Mouse (Mus musculus) CH12.LX (cell line): ENCODE measurements around the gene Dupd1. TPM values are rescaled to one million over a fixed set of nuclear protein-coding genes. Genes with fewer than 3 reads are reported as not detected.

ENCODE experiments used
- DNase-seq: peaks from one replicate; pipeline ENCODE4 v3.0.0-alpha.2; 2013; ENCODE audit errors: extremely low read depth
- H3K27ac ChIP-seq: 2 replicates; pipeline ENCODE4 v1.5.1; 2012; ENCODE audit warnings: low read depth, mild to moderate bottlenecking, control low read depth, moderate library complexity; ENCODE audit not compliant: insufficient read depth
- H3K27me3 ChIP-seq: replicated peaks from 2 replicates; pipeline ENCODE3; 2012; ENCODE audit warnings: inconsistent platforms
- H3K36me3 ChIP-seq, 2 experiments: replicated peaks in 1 of 2; 2 replicates each; pipeline versions ENCODE3 to v1.6.1; 2012; ENCODE audit warnings: inconsistent platforms in 1 of 2, low read length in 1 of 2, mild to moderate bottlenecking in 1 of 2, mixed read lengths in 1 of 2, moderate library complexity in 1 of 2; ENCODE audit not compliant: control insufficient read depth in 1 of 2, insufficient read depth in 1 of 2
- H3K4me1 ChIP-seq, 2 experiments: 2 replicates each; pipeline ENCODE4 v1.6.1; 2012; ENCODE audit warnings: inconsistent platforms in 1 of 2, moderate library complexity in 1 of 2; ENCODE audit not compliant: insufficient read depth in 2 of 2, control insufficient read depth in 1 of 2
- H3K4me2 ChIP-seq: 2 replicates; pipeline ENCODE4 v1.6.1; 2012; ENCODE audit warnings: low read depth, mild to moderate bottlenecking, control low read depth; ENCODE audit not compliant: poor library complexity, insufficient read depth, severe bottlenecking
- H3K4me3 ChIP-seq, 3 experiments: fragments of 150-350 bp in 1 of 3; sonication (generic) in 1 of 3; replicated peaks in 1 of 3; 2 replicates each; pipeline versions ENCODE3 to v1.5.1; 2011 to 2012; ENCODE audit warnings: low read depth in 2 of 3, low read length in 2 of 3, mild to moderate bottlenecking in 2 of 3, moderate library complexity in 2 of 3, control low read depth in 1 of 3, improper control_type of control experiment in 1 of 3, inconsistent platforms in 1 of 3, mixed read lengths in 1 of 3; ENCODE audit not compliant: poor library complexity in 1 of 3
- H3K79me2 ChIP-seq: replicated peaks from 2 replicates; pipeline ENCODE4 v1.6.1; 2012; ENCODE audit warnings: mild to moderate bottlenecking, moderate library complexity; ENCODE audit not compliant: control insufficient read depth, poor library complexity, insufficient read depth, severe bottlenecking; ENCODE audit errors: extremely low read depth
- H3K9ac ChIP-seq: 2 replicates; pipeline ENCODE4 v1.6.1; 2012; ENCODE audit warnings: low read depth, mild to moderate bottlenecking, control low read depth, moderate library complexity; ENCODE audit not compliant: insufficient read depth
- H3K9me3 ChIP-seq: replicated peaks from 2 replicates; pipeline ENCODE3; 2012; ENCODE audit warnings: low read length, inconsistent platforms, mixed read lengths
- CTCF ChIP-seq, 2 experiments: IDR thresholded peaks in 1 of 2; conservative IDR thresholded peaks in 1 of 2; 2 replicates each; pipeline ENCODE4 v1.5.1; 2011 to 2012; ENCODE audit warnings: low read depth in 2 of 2, low read length in 2 of 2, improper control_type of control experiment in 1 of 2, inconsistent platforms in 1 of 2, mild to moderate bottlenecking in 1 of 2, moderate library complexity in 1 of 2
- EP300 ChIP-seq: IDR thresholded peaks from 2 replicates; pipeline ENCODE4 v1.6.1; 2011; ENCODE audit warnings: low read length, improper control_type of control experiment
- JUND ChIP-seq: conservative IDR thresholded peaks from 2 replicates; pipeline ENCODE4 v1.6.1; 2011; ENCODE audit warnings: low read depth, low read length, improper control_type of control experiment
- MAX ChIP-seq: IDR thresholded peaks from 2 replicates; pipeline ENCODE4 v1.6.1; 2011; ENCODE audit warnings: low read length, improper control_type of control experiment
- MAZ ChIP-seq: IDR thresholded peaks from 2 replicates; pipeline ENCODE4 v1.6.1; 2012; ENCODE audit warnings: low read depth, mild to moderate bottlenecking, inconsistent platforms, low read length, improper control_type of control experiment, moderate library complexity
- MEF2A ChIP-seq: IDR thresholded peaks from 2 replicates; pipeline ENCODE4 v1.6.1; 2014; ENCODE audit warnings: low read depth, mild to moderate bottlenecking, inconsistent platforms, low read length, improper control_type of control experiment, borderline replicate concordance
- MYC ChIP-seq: IDR thresholded peaks from 2 replicates; pipeline ENCODE4 v1.6.1; 2011; ENCODE audit warnings: low read depth, mild to moderate bottlenecking, improper control_type of control experiment, low read length
- NRF1 ChIP-seq: IDR thresholded peaks from 2 replicates; pipeline ENCODE4 v1.6.1; 2014; ENCODE audit warnings: low read depth, mild to moderate bottlenecking, inconsistent platforms, low read length, improper control_type of control experiment, moderate library complexity
- RAD21 ChIP-seq: IDR thresholded peaks from 2 replicates; pipeline ENCODE4 v1.6.1; 2011; ENCODE audit warnings: low read depth, mild to moderate bottlenecking, low read length, improper control_type of control experiment, moderate library complexity
- SIN3A ChIP-seq: IDR thresholded peaks from 2 replicates; pipeline ENCODE4 v1.6.1; 2012; ENCODE audit warnings: low read length, improper control_type of control experiment, inconsistent platforms
- SMC3 ChIP-seq: IDR thresholded peaks from 2 replicates; pipeline ENCODE4 v1.6.1; 2011; ENCODE audit warnings: low read depth, low read length, improper control_type of control experiment
- TBP ChIP-seq: conservative IDR thresholded peaks from 2 replicates; pipeline ENCODE4 v1.6.1; 2011; ENCODE audit warnings: low read depth, low read length, improper control_type of control experiment
- TCF12 ChIP-seq: IDR thresholded peaks from 2 replicates; pipeline ENCODE4 v1.6.1; 2014; ENCODE audit warnings: low read depth, mild to moderate bottlenecking, inconsistent platforms, low read length, improper control_type of control experiment
- USF1 ChIP-seq: IDR thresholded peaks from 2 replicates; pipeline ENCODE4 v1.6.1; 2014; ENCODE audit warnings: low read depth, mild to moderate bottlenecking, inconsistent platforms, low read length, improper control_type of control experiment
- dilution Hi-C: fragments of 300-500 bp; cut with MboI; formaldehyde crosslinking; loops from 2 replicates; pipeline ENCODE4 v1.14.3; 2020; ENCODE audit warnings: low sequenced_read_pairs; ENCODE audit not compliant: extremely low pct_unique_long_range_greater_than_20kb, extremely low pct_ligation_motif_present
- in situ Hi-C: fragments of 300-500 bp; cut with MboI; formaldehyde crosslinking; loops from 3 replicates; pipeline ENCODE4 v1.14.3; 2019; ENCODE audit warnings: low sequenced_read_pairs, low pct_ligation_motif_present, low pct_unique_long_range_greater_than_20kb, mixed read lengths
- polyA plus RNA-seq: library from polyadenylated mRNA; unstranded; fragments of >175 nt; gene quantifications from 2 replicates; pipeline ENCODE4 v1.2.1, GENCODE M21; 2012; ENCODE audit warnings: low read depth; ENCODE audit not compliant: insufficient read length
- total RNA-seq, 2 experiments: library from RNA; depleted of rRNA; stranded (reverse); fragments of 300-350 nt in 1 of 2; fragments of >200 nt in 1 of 2; gene quantifications; 2 replicates each; pipeline ENCODE4 v1.2.3; 2012 to 2014

Dupd1 gene
- total and polyA plus RNA-seq, 3 experiments: not detected

GRCm38 (mm10) chr14:21678509-21679285, 35.7 kb downstream of the Dupd1 start:
- in situ Hi-C loops: no loop called here
- dilution Hi-C loops: no loop called here
- H3K4me3 ChIP-seq: no peak overlapping the region

DNA sequence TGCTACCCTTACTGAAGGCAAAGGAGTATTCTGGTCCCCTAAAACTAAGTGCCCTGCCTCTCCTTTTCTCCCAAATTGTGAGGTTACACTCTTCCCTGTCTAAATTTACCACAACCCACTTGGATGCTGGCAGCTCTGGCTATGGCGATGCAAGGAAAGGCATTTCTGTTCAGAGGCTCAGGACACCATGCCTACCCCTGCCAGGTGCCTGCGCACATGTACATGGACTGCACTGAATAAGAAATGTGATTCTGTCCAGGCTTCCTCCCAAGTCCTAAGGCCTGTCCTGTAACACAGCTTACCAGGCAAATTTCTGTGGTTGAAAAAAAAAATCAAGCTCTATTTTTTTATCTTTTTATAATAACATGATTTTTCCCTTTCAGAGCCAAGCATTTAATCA, 38.2 kb downstream of the Dupd1 start:
- no peak for DNase-seq
- peaks cover 0 to 2% of the 10 kb centered on the region in 2 experiments for H3K36me3 ChIP-seq
- H3K27me3 ChIP-seq: no peaks in the 10 kb centered on the region
- H3K4me3 ChIP-seq: no peak overlapping the region
- dilution Hi-C loops: no loop called here
- no peaks in the 10 kb centered on the region for H3K9me3 ChIP-seq
- no peak overlapping the region for H3K9ac ChIP-seq
- no peak overlapping the region for H3K4me2 ChIP-seq
- no peak overlapping the region for H3K27ac ChIP-seq
- TF ChIP-seq EP300 (no peak), SMC3 (no peak), JUND (no peak), MEF2A (no peak), TBP (no peak), MAX (no peak), RAD21 (no peak)
- peaks cover 3 to 21% of the 10 kb centered on the region in 2 experiments; a peak in 3 of 4 replicates for H3K4me1 ChIP-seq
- H3K79me2 ChIP-seq: no peaks in the 10 kb centered on the region
- in situ Hi-C loops: no loop called here

More at GRCm38 (mm10) chr14:21678509-21679285, 35.7 kb downstream of the Dupd1 start:
- H3K9me3 ChIP-seq: no peaks in the 10 kb centered on the region
- peak; percentile 81 for TF ChIP-seq SMC3
- TF ChIP-seq TCF12: no peak
- TF ChIP-seq RAD21: peak; percentile 50
- peak; percentile 78 to 86 for TF ChIP-seq CTCF (conservative IDR thresholded peaks at IDR 0.05 in 1 of 2, IDR thresholded peaks at IDR 0.05 in 1 of 2; ENCODE audit: low read depth in 2 of 2, low read length in 2 of 2)
- TF ChIP-seq SIN3A: no peak
- TF ChIP-seq, all 38 proteins: peak for 3
- H3K36me3 ChIP-seq: no peaks in the 10 kb centered on the region
- no peak overlapping the region for H3K9ac ChIP-seq
- H3K79me2 ChIP-seq: no peaks in the 10 kb centered on the region
- H3K27ac ChIP-seq: no peak overlapping the region
- H3K4me1 ChIP-seq: peaks cover 3 to 27% of the 10 kb centered on the region in 2 experiments; a peak in 3 of 4 replicates
- no peaks in the 10 kb centered on the region for H3K27me3 ChIP-seq
- H3K4me2 ChIP-seq: no peak overlapping the region
- peak; percentile 73 for DNase-seq

DNA sequence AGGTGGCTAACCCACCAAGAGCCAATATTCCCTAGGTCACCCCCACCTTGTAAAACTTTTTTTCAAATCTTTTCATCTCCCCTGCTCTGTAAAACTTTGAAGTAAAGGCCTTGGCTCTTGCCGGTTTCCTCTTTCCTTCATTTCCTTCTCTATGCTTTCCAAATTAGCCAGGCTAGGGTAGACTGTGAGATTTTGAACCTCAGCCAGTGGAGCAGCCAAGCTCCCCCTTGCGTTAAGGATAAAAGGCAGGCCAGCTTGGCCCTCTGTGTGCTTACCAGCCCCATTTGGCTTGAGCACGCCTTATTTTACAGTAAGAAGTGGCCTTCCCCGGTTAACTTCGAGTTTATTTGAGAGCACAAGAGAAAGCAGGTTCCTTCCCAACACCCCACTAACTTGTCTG, 39.9 kb downstream of the Dupd1 start:
- H3K79me2 ChIP-seq: no peaks in the 10 kb centered on the region
- H3K4me1 ChIP-seq: peaks cover 3 to 14% of the 10 kb centered on the region in 2 experiments; a peak in 3 of 4 replicates
- H3K27me3 ChIP-seq: no peaks in the 10 kb centered on the region
- H3K4me2 ChIP-seq: no peak overlapping the region
- dilution Hi-C loops: no loop called here
- DNase-seq: no peak
- H3K9me3 ChIP-seq: no peaks in the 10 kb centered on the region
- no peak overlapping the region for H3K27ac ChIP-seq
- peaks cover 12 to 14% of the 10 kb centered on the region in 2 experiments for H3K36me3 ChIP-seq
- no peak overlapping the region for H3K4me3 ChIP-seq
- in situ Hi-C loops: no loop called here
- TF ChIP-seq USF1: no peak
- TF ChIP-seq NRF1: no peak
- TF ChIP-seq MYC: no peak
- no peak for TF ChIP-seq TCF12
- TF ChIP-seq SMC3: no peak
- TF ChIP-seq MAZ: no peak
- no peak overlapping the region for H3K9ac ChIP-seq
